Mouse (Mus musculus) B cell, adult 2 months (primary cell): ENCODE data around the gene Snai1.
A peak's percentile ranks its signal among the peaks of the same experiment; 100 is the strongest.

Source experiments
- DNase-seq, 2 experiments: peaks; one replicate each; pipeline ENCODE4 v3.0.0; 2022

The Snai1 gene

GRCm38 (mm10) chr2:167588774-167589577 lies 51.0 kb downstream of the Snai1 start:
- DNase-seq, result peak; percentile 61 to 63
